Mouse (Mus musculus): ENCODE measurements around the gene Tspoap1.

The Tspoap1 gene

GRCm38 (mm10) chr11:87759609-87760005 is 734 bp upstream of the Tspoap1 start:
- DNase-seq (ENCODE audit: low spot score): no peak

GRCm38 (mm10) chr11:87761181-87761721 is 910 bp downstream of the Tspoap1 start:
- no peak for DNase-seq (ENCODE audit: low spot score)

DNA sequence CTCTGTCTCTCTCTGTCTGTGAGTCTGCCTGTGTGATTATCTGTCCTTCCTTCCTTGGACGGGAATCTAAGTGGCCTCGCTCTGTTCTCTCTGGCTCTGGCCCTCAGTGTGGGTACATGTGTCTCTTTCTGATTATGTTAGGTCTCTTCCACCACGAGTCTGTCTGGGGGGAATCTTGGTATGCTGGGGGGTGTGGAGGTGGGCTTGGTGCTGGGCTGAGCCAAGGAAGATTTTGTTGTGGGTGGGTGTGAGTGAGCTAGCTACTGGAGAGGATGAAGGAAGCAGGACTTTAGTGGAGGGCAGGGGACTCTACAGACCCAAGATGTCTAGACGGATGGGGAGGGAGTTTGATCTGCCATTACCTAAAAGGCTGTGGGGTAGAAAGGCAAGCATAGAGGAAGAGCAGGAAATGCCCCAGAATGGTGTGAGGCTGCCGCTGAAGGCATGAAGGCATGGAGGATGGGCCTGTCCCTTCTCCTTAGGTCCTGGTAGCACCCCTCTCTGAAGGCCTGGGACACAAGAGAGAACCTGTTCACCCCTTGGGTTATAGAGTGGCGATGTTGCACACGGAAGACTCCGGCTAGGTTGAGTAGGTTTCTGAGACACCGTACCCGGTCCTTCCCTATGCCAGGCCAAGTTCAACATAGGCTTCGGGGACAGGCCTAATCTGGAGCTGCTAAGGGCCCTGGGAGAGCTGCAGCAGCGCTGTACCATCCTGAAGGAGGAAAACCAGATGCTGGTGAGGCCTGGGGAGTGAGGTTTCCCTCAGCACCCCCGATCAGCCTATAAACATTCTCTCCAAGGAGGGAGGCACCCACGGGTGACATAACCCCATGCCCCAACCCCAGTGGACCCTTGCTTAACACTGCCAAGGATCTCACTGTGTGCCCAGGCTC is 1.7 kb downstream of the Tspoap1 start:
- no peak for DNase-seq (ENCODE audit: low spot score)

- no peak for DNase-seq (ENCODE audit: low spot score)
Measured at GRCm38 (mm10) chr11:87762702-87763385, 2.5 kb downstream of the Tspoap1 start.

GRCm38 (mm10) chr11:87763511-87763987 is 3.2 kb downstream of the Tspoap1 start:
- DNase-seq (ENCODE audit: low spot score): no peak

DNA sequence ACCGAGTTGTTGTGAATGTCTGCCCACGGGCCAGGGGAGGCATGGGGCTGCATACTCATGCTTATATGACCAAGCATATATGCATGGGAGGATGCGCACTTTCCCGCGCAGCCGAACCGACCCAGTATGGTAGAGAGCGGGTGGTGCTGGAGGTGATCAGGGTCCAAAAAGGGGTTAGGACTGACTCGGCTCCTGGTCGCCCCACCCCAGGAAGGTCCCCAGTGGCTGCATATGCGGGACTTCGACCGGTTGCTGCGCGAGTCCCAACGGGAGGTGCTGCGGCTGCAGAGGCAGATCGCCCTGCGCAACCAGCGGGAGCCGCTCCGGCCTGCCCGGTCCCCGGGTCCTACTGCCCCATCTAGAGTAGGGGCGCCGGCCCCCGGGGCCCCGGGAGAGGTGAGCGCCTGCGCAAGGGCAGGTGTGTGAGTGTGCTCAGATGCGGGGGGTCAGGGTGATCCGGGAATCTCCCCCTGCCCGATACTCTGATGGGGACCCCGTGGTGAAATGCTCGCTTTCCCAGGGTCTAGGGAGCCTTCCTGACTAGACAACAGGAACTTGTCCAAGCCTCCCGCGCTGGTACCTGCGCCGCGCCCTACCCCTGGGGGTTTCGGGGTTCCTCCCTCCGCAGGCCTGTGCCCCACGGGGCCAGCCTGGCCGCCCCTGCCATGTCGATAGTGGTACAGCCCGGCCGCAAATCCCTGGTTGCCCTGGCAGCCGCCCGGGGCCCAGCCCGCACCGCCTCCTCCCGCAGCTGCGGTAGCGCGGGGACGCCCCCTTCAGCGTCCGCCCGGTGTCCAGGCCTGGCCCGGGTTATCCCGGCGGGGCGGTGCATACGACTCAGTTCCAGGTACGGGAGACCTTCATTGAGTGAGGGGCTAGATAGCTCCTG is 3.9 kb downstream of the Tspoap1 start:
- DNase-seq (ENCODE audit: low spot score): no peak

DNA sequence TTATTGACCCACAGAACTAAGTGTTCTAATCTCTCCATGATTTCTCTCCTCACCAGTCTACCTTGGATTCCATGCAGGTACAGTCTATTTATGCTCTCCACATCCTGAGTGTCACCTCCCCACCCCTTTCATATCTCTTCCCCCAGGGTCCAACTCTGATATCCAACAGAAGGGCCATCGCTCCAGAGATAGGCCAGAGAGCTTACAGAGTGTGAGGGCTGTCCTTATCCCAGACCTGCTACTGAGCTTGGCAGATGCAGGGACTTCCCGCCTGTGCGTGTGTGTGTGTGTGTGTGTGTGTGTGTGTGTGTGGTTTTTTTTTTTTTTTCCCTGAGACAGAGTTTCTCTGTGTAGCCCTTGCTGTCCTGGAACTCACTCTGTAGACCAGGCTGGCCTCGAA is 8.4 kb downstream of the Tspoap1 start:
- DNase-seq (ENCODE audit: low spot score): no peak

DNA sequence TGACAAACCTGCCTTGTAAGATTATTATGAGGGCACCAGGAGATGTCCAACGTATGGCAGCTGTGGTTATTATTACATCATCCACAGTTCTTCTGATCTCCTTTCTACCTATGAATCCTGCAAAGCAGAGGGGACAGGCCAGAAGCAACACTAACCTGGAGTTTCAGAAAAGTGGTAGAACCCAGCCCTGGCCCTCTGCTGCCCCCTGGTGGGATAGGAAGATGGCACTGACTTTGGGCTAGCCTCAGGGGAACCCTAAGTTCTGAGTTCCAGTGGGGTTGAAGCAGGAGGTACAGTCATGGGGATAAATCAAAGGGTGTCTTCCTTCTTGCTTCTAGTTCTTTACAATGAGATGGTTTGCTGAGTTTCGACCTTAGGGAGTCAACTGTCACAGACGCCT is 10.6 kb downstream of the Tspoap1 start:
- no peak for DNase-seq (ENCODE audit: low spot score)

GRCm38 (mm10) chr11:87772354-87772753 is 12.0 kb downstream of the Tspoap1 start:
- no peak for DNase-seq (ENCODE audit: low spot score)

- DNase-seq (ENCODE audit: low spot score): no peak
Measured at GRCm38 (mm10) chr11:87778100-87778765, 17.9 kb downstream of the Tspoap1 start.

GRCm38 (mm10) chr11:87778915-87779314 is 18.6 kb downstream of the Tspoap1 start:
- DNase-seq (ENCODE audit: low spot score): no peak

- no peak for DNase-seq (ENCODE audit: low spot score)
Measured at GRCm38 (mm10) chr11:87779392-87779791, 19.1 kb downstream of the Tspoap1 start.

- no peak for DNase-seq (ENCODE audit: low spot score)
Measured at GRCm38 (mm10) chr11:87780130-87780529, 19.8 kb downstream of the Tspoap1 start.

DNA sequence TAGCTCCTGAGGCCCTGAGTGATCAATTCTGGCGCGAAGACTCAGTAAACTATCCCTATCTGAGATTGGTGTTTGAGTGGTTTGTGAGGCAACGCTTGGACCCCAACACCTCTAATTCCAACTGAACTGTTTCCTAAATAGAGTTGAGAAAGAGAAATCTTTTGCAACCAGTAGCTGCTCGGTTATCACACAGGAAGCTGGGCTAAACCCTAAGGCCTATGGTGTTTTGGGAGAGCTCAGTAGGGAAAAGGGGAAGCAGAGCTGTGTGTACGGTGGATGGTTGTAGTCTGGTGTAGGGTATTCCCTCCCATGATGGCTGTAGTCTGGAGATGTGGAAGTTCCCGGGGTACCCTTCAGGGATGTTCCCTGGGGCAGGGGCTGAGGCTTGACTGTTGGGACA is 29.7 kb downstream of the Tspoap1 start:
- no peak for DNase-seq (ENCODE audit: low spot score)

DNA sequence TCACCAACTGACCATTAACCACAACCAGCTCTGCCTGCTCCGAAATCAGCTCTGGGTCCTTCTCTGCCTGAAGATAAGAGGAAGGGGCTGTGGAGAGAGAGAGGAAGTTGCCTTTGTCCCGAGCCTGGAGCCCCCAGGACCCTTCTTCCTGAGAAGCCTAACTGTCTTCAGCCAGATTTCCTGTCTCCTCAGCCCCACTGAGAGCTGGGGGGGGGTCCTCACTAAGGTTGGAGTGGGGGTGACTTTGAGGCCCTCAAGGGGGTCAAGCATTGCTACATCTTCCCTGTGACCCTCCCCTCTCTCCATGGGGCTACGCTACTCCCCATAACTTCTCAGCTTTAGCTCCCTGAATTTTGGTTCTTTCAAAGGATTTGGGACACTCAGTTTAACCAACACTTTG is 33.1 kb downstream of the Tspoap1 start, which contains the start of gene Mpo:
Gene Mpo, plus strand, starts transcription at position 122 of the 400 bp plus-strand sequence.
- no peak for DNase-seq (ENCODE audit: low spot score)

DNA sequence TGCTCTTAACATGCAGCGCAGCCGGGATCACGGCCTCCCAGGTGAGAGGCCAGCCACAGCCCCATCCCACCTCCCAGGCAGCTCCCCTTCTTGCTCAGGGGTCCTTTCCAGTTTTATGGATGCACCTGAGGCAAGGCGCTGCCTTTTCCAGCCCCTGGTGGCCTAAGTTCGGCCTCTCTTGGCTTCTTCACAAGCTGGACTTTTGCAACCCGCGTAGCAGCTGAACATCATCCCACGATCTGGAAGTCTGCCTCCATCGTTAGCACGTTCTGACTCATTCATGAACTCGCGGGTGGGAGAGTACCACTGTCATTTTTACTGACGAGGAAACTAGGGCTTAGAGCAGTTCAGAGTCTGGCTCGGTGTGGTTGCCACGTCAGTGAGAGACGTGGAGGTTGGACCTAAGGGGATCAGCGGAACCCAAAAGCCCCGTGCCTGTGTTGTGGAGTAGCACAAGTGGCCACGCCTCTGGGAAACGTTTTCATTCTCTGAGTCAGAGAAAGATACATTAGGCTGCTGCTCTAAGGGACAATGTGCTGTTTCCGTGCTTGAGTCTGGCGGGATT is 41.5 kb downstream of the Tspoap1 start:
- no peak for DNase-seq (ENCODE audit: low spot score)

- no peak for DNase-seq (ENCODE audit: low spot score)
Measured at GRCm38 (mm10) chr11:87802621-87803020, 42.3 kb downstream of the Tspoap1 start.

GRCm38 (mm10) chr11:87805448-87805847 is 45.1 kb downstream of the Tspoap1 start:
- no peak for DNase-seq (ENCODE audit: low spot score)

- no peak for DNase-seq (ENCODE audit: low spot score)
Measured at GRCm38 (mm10) chr11:87807433-87807832, 47.1 kb downstream of the Tspoap1 start.

DNA sequence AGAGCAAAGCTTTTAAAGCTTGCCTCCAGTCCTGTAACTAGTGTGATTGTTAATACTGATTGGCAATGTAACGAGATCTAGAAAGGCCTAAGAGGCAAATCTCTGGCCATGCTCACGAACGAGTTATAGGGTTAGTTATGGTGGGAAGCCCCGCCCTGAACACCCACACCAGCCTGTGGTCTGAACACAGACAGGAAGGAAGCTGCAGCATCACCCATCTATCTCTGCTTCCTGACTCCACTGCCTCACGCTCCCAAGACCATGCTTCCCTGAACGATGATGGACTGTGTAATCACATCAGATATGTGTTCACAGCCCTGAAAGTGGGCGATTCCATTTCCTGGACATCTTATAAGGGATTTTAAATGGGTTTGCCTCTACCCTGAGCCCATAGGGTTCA is 47.9 kb downstream of the Tspoap1 start:
- DNase-seq (ENCODE audit: low spot score): no peak

GRCm38 (mm10) chr11:87811396-87811795 is 51.1 kb downstream of the Tspoap1 start:
- DNase-seq (ENCODE audit: low spot score): no peak

All from layer of hippocampus, adult 9-10 months (tissue).